Mouse (Mus musculus) common myeloid progenitor, adult 5-6 weeks (primary cell): ENCODE data around the gene Vip. TPM values are rescaled to one million over a fixed set of nuclear protein-coding genes. Genes with fewer than 3 reads are reported as not detected.

Experiments
- ATAC-seq: replicated peaks from 2 replicates; pipeline ENCODE4 v1.8.0; 2016; ENCODE audit warnings: low read depth, mild to moderate bottlenecking, moderate TSS enrichment, inconsistent platforms; ENCODE audit not compliant: poor library complexity, severe bottlenecking
- total RNA-seq: library from RNA; stranded (forward); fragments of 200-1000, 187-1606 nt; gene quantifications from 2 replicates; pipeline ENCODE4 v1.2.3, GENCODE M21; 2017

The Vip gene
- not detected in 2 replicates for total RNA-seq

DNA sequence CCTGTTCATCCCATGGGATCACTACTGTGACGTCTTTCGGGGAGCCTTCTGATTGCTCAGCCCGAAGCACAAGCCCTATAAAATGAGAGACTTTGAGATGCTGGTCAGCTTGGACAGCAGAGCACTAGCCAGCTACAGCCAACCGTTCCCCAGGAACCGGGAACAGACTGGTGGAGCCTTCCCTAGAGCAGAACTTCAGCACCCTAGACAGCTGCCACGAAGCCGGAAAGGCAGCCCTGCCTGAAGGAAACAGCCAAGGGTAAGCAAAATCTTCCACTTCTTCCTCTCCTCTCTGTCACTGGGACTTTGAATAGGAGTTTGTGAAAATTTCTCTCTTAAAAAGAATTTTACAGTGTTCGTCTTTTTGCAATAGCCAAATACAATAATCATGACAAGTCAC is at the start of gene Vip:
Gene Vip, plus strand, starts transcription at position 107 of the 400 bp plus-strand sequence.
- peak; percentile 87 for ATAC-seq

DNA sequence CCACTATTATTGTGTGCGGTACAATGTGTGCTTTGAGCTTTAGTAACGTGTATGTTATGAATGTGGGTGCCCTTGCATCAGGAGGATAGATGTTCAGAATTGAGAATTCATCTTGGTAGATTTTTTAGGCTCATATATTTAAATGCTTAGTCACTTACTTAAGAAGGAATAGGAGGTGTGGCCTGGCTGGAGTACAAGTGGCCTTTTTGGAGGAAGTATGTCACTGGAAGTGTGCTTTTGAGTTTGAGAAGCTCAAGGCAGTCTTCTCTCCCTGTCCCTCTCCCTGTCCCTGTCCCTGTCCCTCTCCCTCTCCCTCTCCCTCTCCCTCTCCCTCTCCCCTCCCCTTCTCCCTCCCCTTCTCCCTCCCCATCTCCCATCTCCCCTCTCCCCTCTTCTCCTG is 48.0 kb upstream of the Vip start:
- ATAC-seq = no peak

DNA sequence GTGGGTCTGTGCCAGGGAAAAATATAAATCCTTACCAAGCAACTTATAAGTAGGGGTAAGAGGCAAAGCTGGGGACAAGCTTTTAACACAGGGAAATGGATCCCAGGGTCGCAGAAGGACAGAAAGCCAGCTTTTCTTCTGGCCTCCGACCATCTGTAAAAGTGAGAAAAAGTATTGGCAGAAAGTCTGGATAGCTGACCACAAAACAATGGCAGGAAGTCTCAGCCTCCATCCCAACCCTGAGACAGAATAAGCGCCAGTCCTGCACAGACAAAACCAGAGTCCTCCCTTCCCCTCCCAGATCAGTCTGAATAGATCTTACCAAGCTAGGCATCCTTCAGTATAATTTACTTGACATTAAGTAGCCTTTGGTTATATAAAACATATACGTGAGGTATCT is 47.0 kb upstream of the Vip start:
- no peak for ATAC-seq

DNA sequence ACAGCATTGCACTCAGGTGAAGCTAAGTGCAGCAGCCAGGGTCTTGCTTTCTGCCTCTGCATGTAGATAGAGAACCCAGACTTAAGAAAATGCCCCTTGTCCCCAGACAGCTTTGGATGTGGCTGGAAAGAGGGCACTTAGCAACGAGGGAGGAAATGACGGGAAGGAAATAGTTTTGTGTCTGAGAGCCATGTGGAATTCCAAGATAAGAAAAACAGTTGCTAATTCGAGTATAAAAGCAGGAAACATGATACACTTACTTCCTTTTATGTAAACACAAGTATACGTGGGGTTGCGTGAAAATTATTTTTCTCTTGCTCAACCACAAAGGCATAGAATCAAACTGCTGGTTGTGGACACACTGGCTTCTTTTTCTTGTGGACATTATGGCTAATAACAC is 45.6 kb upstream of the Vip start, which contains the start of gene Myct1:
Gene Myct1, plus strand, starts transcription at position 312 of the 400 bp plus-strand sequence.
- peak; percentile 84 for ATAC-seq

DNA sequence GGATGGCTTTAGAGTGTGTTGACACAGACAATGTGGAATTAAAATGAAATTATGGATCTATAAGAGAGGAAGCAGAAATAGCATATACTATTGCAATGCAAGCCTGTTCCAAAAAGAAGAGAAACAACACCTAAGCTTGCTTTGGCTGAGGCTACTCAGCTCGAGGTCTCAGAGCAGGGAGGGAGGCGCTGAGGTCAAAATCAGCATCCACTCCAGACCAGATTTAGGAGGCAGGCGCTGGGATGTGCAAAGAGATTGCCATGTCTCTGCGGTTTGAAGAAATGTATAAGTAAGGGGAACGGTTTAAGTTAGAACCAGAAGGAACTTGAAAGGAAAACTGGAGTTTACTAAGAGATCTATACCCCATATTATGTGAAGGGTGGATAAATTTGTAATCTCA is 44.6 kb upstream of the Vip start:
- ATAC-seq = peak; percentile 16; the same call in 1 of the 2 replicates

DNA sequence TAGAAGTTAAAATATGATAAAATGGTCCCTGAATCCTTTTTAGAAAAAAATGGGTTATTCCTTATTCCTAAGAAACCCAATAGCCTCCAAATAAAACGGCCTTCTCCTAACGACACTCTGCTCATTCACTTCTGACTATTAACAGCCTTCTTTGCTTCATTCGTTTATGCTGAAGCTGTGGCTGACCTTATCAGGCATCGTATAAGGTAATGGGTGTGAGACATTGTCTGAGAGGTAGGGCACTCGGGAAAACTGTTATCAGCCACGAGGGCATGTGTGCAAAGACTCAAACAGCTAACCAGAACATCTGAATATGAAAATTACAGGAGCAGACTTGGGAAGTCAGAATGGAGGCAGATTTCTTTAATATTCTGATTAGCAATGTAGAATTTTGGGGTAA is 42.5 kb upstream of the Vip start:
- ATAC-seq = no peak

DNA sequence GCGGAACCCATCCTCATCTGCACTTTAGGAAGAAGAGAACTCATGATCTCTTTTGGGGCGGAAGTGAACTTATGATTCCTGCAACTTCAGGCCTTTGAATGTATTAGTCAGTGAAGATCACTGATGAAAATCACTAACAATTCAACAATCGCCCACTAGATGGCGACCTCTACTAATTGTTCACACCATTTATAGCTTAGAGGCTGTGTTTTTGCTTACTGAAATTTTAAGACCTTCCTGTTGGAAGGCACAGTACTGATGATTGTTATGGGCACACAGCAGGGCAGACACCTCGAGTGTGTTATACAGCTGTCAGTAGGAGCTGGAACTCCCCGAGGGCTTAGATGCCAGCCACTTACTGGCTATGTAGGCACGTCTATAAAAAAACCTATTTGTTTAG is 38.9 kb upstream of the Vip start:
- peak; percentile 59 for ATAC-seq

DNA sequence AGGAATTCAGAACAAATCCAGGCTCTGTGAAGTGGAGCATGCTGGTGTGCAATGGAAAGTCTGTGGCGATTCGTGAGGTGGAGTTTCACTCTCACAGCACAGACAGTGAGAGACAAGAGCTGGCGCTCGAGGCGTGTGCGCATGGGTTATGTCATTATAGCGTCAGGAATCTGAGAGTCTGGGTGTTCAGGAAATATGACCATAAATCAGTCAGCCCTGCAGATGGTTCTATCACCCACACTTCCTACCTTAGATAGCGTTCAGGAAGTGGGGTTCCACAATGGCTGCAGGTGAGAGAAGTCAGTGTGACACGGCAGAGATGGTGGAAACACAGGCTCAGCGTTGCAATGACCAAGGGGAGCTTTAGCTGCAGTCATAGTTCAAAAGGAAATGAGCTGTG is 35.5 kb upstream of the Vip start:
- peak; percentile 74 for ATAC-seq

DNA sequence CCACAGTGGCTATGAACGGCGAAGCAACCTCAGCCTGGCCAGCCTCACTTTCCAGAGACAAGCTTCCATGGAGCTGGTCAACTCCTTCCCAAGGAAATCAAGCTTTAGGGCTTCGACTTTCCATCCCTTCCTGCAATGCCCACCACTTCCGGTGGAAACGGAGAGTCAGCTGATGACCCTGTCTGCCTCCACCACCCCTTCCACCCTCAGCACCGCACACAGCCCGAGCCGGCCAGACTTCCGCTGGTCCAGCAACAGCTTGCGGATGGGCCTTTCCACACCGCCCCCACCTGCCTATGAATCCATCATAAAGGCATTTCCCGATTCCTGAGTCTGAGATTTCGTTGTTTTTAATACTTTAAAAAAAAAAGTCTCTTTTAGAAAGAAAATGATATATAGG is 34.6 kb upstream of the Vip start:
- no peak for ATAC-seq

DNA sequence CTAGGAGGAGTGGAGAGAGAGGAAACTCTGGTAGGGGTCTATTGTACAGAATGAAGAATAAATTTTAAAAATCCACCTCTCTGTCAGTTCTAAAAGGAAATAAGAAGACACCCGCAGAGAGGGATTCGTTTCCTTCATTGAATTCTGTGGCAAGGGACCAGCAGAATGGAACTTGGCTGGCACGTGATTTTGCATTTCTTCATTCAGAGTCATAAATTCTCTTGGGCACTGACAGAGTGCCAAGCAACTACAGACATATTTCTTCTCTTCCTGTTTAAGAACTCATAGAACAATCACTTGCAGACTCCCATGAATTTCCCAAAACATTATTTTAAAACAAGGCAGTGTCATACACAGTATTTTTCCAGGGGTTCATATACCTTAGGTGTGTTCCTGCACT is 30.1 kb upstream of the Vip start:
- ATAC-seq = no peak

DNA sequence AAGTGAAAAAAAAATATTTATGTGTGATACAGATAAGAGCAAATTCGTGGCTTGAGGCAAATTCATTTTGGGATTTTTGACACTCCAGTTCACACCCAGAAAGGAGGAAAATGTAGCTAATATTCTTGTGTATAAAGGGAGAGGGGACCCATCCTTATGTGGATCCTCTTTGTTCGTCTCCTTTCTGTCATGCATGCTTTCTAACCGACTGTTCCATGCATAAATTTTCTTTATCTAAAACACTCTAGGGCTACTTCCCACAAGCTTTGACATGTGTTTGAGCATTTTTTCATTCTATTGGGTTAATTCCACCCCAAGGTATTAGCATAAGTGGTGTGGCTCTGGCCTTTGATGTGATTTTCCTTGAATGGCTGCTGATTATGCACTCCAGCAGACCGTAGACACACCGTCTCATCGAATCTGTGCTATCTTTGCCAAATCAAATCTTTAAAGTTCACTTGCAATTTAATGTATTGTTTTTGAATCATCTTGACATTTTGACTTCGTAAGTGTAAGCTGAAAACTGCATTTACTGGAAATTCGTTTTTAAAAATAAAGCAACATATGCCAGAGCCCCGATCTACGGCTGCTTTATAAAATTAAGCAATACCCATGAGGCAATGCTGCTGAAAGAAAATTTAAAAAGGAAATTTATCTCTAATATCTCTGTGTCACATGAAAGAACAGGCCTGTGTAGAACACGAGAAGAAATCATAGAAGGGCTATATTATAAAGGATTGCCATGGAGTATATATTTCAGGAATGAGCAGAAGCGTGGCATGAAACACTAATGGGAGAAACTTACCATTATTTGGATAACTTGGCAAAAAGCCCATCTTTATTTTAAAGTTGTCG is 23.6 kb upstream of the Vip start:
- ATAC-seq = no peak

DNA sequence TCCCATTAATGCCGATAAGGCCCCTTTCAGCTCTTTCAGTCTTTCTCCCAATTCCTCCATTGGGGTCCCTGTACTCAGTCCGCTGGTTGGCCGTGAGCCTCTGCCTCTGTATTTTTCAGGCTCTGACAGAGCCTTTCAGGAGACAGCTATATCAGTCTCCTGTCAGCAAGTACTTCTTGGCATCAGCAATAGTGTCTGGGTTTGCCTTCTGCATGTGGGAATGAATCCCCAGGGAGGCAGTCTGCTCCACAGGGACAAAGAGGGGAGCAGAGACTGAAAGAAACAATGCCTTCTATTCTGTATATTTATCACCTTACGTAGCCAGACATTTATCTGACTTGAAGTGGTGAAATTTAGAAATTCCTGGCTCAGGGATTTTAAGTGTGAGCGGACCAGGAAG is 12.8 kb upstream of the Vip start:
- ATAC-seq = no peak

DNA sequence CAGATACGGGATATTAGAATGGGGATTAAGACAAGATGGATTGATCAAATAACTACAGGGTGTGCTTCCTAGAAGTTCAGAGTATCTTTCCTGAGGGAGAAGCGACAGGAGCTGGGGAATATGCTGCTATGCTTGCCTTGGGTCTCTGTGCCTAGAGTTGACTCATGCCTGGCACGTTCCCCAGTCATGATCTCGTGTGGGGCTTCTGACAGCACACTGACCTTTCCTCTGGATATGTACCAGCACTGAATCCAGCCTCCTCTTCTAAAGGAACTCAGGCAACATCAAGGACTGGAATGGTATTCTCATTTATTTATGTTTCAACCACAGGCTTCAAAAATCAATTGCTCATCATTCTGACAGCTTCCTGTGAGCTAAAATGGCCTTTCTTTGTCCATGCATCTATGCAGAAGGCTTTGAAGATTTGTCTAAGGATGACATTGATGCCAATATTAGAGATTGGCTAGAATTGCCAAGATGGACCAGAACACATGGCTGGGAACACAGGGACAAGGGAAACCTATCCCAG is 5.3 kb upstream of the Vip start:
- no peak for ATAC-seq

DNA sequence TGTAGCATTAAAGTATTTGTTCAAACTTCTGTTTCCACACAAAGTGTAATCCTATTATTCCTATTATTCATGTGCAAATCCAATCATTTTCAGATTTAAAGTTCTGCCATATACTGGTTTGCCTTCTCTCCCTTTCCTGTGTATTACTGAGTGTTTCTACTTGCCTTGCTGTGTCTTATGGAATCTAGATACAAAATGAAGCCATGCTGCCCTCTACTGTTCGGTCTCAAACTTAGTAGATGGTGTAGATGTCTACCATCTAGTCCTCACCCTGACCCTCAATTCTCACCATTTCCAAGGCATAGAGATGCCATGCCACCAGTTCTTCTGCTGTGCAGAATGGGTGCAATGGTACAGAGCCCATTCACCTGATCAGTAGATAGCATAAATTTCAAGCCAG is 4.7 kb upstream of the Vip start:
- ATAC-seq = peak; percentile 85

DNA sequence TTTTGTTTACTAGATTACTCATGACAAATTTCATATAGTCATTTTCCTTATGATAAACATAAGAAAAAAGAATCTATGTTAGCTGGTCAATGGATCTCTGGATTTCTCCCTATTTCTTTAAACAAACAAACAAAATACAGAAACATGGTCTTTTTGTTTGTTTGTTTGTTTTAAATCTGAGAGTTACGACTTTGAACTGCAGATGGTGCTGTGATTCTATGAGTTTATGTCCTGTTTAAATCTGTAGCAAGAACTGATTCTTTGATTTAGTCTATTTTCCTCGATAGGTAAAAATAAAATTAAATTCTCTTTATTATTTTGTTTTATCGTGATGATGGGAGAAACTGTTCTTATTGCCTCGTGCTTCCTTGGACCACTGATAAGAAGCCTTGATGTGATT is 1.7 kb upstream of the Vip start:
- no peak for ATAC-seq

DNA sequence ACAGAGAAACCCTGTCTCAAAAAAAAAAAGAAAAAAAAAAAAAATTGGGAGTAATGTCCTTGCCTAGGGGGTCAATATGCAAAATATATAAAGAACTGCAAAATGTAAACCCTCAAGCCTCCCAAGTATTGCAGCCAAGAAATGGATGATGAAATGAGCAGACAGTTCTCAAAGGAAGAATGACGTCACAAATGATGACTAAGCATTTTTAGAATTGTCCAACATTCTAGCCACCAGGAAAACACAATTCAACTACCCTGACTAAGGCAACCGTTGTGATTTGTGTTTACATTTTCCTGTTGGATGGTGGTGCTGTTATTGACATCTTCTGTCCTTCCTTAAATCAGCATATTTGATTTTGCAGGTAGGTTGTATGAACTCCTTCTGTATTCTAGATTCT is 42.3 kb downstream of the Vip start:
- ATAC-seq = no peak

DNA sequence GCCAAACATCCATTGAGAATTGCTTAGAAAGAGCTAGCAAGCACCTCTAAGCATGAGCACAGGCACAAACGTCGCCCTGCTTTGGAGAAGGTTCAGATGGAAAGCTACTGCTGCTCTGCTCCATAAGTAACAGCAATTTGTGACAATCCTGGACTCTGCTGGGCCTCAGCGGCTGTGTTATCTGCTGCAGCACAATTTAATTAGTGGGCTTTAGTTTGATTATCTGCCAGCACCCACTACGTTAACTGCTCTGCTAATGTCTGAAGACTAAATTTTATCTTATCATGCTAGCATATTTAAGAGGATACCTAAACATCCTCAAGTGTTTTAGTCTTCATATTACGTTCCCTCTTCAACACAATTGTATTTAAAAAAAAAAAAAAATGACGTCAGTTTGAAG is 46.6 kb downstream of the Vip start:
- ATAC-seq = no peak

DNA sequence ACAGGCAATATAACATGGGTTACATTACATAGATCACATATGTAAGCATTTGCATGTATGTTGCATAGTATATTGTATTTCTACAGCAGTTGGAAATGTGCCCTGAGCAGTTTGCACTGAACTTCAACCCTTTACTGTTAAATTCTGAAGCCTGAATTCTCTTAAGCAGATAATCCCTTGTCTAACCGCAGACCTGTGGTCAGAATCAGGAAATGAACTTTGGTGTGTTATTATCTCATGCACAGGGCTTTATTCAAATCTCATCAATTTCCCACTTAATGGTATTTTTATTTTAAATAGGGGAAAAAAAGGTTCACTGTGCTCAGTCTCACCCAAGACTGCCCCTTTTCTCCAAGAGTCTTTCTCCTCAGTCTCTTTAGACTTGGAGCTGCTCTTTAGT is 55.3 kb downstream of the Vip start:
- peak; percentile 56; the same call in 1 of the 2 replicates for ATAC-seq
